Mouse (Mus musculus) frontal cortex, postnatal 25 days (tissue): ENCODE data around the gene Gm21987.
"Not testable (repeated sequence)": the region's sequence is repeated elsewhere in the genome, so short reads cannot be mapped to it uniquely, and the experiment has no call there.

ENCODE experiments used
- DNase-seq, 2 experiments: peaks; one replicate each; pipeline ENCODE4 v3.0.0; 2022; ENCODE audit warnings: low spot score in 2 of 2

The Gm21987 gene

GRCm38 (mm10) chr16:38346529-38347325 lies at the start of gene Gm21987, which contains the start of gene Cox17:
Gene Gm21987, plus strand, starts transcription at chr16:38347040.
Gene Cox17, plus strand, starts transcription at chr16:38346991.
- peak; percentile 86 to 88 for DNase-seq

DNA sequence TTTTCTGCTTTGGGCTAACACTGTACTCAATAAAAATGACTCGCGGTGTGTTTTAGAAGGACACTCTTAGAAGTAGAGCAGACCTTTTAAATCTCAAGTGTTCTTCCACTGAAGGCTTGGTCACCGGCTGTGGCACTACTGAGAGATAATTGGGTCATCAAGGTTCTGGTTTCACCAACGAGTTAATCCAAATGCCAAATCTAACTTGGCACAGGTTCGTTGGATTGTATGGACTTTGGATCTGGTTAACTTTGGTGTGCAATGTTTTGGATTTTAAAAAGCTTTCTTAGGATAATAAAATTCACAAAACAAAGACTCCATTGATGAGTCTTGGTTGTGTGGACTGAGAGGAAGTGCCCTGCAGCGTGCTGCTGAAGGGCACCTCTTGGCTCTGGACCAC lies 48.4 kb upstream of the Gm21987 start:
- no peak for DNase-seq

GRCm38 (mm10) chr16:38302367-38302766 lies 44.5 kb upstream of the Gm21987 start:
- no peak for DNase-seq

- no peak for DNase-seq
Measured at GRCm38 (mm10) chr16:38304460-38305194, 42.2 kb upstream of the Gm21987 start.

DNA sequence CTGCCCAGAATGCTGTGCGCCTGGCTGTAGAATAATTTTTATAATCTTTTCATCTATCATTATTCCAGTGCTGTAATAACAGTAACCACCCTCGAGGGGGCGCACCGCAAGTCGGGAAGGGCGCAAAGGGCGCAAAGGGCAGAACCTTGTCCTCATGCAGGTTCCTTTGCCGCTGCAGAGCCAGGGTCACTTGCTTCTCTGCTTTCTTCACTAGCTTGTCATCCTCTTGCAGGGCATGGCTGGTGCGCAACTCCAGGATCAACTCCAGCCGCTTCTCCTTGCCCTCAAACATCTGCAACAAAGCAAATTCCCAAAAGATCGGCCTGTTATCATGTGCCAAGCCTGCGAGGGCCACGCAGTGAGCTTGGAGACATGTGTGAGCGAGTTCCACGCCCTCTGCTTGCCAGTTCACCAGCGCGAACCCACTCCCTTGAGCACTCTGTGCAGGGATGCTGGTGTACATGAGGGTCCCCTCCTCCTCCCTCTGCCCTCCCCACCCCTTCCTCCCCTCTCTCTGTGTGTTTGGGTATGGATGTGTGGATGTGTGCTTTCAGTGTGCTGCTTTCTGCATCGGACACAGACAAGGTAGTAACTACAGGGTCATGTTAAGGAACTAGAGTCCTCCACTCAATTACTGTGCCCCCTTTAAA lies 40.1 kb upstream of the Gm21987 start:
- DNase-seq = no peak

DNA sequence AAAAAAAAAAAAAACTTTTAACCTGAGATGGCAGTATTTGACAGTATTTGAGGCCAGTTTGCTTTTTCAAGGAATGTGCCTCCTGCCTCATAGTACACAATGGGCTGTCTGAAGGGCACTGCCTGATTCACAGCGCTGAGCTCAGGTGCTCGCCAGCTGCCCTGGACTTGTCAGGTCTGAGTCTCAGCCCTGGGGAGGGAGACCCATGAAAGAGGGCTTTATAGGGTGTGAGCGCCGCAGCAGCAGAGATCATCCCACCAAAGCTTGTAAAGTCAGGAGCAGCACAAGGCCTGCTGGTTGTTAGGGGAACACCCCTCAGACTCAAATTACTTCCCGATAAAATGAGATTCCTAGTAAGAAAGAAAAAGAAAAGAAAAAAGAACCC lies 39.6 kb upstream of the Gm21987 start:
- no peak for DNase-seq

- DNase-seq = no peak
Measured at GRCm38 (mm10) chr16:38307651-38308050, 39.2 kb upstream of the Gm21987 start.

DNA sequence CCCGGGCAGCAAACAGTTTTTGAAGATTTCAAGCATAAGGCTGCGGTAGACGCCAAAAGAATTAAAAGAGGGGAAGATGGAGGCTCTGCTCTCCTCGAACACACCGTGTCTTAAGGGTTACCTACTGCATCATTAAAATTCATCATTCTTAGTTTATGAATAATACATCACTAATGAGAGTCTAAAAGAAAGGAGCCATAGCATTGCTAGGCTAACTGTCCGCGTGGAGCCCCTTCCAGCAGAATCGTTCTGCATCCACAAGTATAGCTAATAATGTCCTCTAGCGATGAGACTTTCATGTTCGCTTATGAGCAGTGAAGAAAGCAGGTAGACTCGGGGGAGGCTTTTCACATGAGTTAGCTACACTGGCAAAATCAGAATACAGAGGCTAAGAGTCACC lies 38.6 kb upstream of the Gm21987 start:
- DNase-seq = no peak

GRCm38 (mm10) chr16:38318492-38318891 lies 28.3 kb upstream of the Gm21987 start:
- DNase-seq = no peak

- no peak for DNase-seq
Measured at GRCm38 (mm10) chr16:38319087-38319486, 27.8 kb upstream of the Gm21987 start.

- peak; percentile 34 to 48 for DNase-seq
Measured at GRCm38 (mm10) chr16:38321452-38321935, 25.3 kb upstream of the Gm21987 start.

DNA sequence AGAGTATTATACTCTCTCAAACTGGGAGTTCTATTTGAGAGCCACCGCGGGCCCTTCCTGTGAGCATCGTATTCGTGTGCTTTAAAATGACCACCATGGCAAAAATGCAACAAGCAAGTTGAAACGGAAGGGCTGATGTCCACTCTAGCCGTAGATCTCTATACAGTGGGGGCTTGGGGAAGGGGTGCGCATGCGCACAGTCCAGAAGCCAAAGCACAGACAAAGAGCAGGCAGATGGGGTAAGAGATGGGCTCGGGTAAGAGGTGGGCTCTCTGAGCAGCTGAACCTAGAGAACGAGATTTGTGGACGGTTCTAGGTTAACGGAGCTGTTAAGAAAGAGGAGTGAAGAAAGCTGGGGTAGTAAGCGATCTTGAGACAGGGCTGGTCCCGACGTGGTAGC lies 22.5 kb upstream of the Gm21987 start:
- DNase-seq = no peak

DNA sequence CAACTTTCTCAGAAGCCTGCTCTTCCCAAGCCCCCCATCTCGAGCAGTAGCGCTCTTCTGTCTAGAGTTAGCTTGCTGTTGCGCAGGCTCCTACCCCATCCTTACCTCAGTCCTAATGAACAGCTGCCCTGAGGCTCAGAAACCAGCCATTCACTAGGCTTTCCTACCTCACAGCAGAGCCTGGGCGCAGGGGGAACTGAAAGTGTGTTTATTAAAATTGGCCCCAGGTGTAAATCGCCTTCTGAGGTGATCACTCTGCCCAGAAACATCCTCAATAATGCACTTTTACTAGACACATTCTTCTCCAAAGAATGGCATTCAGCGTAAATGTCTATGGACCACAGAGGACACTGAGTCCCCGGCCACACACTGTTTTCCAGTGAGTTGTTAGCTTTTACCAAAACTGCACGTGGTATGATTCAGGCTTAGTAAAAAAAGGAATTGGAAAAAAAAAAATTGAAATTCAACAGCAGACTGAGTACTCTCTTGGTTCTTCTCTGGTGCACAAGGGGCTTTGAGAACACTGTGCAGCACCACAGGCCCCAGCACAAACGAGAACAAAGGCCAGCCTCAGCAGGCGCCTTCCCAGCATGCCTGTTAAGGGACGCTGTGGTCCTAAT lies 20.0 kb upstream of the Gm21987 start:
- no peak for DNase-seq

- DNase-seq = no peak
Measured at GRCm38 (mm10) chr16:38329340-38329739, 17.5 kb upstream of the Gm21987 start.

GRCm38 (mm10) chr16:38334431-38334830 lies 12.4 kb upstream of the Gm21987 start:
- DNase-seq = no peak

DNA sequence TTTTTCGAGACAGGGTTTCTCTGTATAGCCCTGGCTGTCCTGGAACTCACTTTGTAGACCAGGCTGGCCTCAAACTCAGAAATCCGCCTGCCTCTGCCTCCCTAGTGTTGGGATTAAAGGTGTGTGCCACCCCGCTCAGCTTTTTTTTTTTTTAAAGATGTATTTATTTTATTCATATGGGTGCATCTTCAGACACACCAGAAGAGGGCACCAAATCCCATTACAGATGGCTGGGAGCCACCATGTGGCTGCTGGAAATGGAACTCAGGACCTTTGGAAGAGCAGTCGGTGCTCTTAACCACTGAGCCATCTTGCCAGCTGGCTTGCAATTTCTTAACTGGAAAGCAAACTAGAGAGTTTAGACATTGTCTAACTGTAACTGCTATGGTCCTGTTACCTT lies 8.8 kb upstream of the Gm21987 start:
- DNase-seq = not testable (repeated sequence)

GRCm38 (mm10) chr16:38341396-38342324 lies 5.2 kb upstream of the Gm21987 start, which contains the start of gene Maats1:
Gene Maats1, minus strand, starts transcription at chr16:38342143.
- DNase-seq = peak; percentile 20 to 59

GRCm38 (mm10) chr16:38344941-38345725 lies 1.7 kb upstream of the Gm21987 start:
- DNase-seq = no peak

- DNase-seq = no peak
Measured at GRCm38 (mm10) chr16:38347588-38347987, 748 bp downstream of the Gm21987 start.

DNA sequence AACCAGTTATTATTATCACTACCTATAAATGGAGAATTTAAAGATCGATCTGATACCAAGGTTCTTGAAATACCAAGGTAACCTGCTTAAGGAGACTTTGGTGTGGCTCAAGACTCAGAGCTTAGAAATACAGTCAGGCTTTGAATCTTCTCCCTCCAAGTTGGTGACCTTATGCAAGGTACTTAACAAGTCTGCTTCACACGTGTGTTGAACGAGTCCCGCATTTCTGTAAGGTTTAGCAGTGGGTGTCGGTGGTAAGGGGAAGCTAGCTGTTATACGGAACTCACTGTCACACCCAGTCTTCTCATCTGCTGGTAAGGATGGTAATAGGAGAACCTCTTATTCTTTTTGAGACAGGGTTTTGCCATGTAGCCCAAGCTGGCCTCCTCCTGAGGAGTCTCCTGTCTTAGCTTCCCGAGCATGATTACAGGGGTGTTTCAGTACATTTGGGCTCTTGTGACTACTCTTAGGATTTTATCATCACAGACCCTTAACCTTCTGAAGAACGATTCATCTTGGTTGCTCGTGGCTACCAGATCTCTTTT lies 1.4 kb downstream of the Gm21987 start:
- DNase-seq = no peak
